Mouse (Mus musculus) E14TG2a.4 (cell line): Measurements from ENCODE around the gene Raet1d.
"Not testable (repeated sequence)": the region's sequence is repeated elsewhere in the genome, so short reads cannot be mapped to it uniquely, and the experiment has no call there.

Experiments used
- CTCF ChIP-seq: conservative IDR thresholded peaks from 2 replicates; pipeline ENCODE4 v1.5.1; 2014; ENCODE audit warnings: low read length
- NANOG ChIP-seq: IDR thresholded peaks from 2 replicates; pipeline ENCODE4 v1.6.1; 2014; ENCODE audit warnings: borderline replicate concordance, low read length, mixed read lengths
- POU5F1 ChIP-seq: IDR thresholded peaks from 2 replicates; pipeline ENCODE4 v1.6.1; 2014; ENCODE audit warnings: low read length, borderline replicate concordance

GRCm38 (mm10) chr10:22360957-22361356, 605 bp downstream of the Raet1d start:
- not testable (repeated sequence) for TF ChIP-seq CTCF, NANOG, POU5F1
